Mouse (Mus musculus) G1E (cell line): ENCODE measurements around the gene Fam160a1. TPM values are rescaled to one million over a fixed set of nuclear protein-coding genes. Genes with fewer than 3 reads are reported as not detected.

Experiments used
- ATAC-seq: 2 replicates; pipeline ENCODE4 v1.8.0; 2016; ENCODE audit warnings: mild to moderate bottlenecking; ENCODE audit not compliant: insufficient number of reproducible peaks, poor library complexity, low FRiP score, severe bottlenecking; ENCODE audit errors: extremely low read depth
- DNase-seq: peaks from one replicate; pipeline ENCODE4 v3.0.0; 2012; ENCODE audit warnings: low spot score
- H3K27me3 ChIP-seq: 2 replicates; pipeline ENCODE4 v1.6.1; 2012; ENCODE audit warnings: mild to moderate bottlenecking, low read length, inconsistent platforms; ENCODE audit not compliant: insufficient read depth
- H3K36me3 ChIP-seq: replicated peaks from 2 replicates; pipeline ENCODE3; 2012; ENCODE audit warnings: mild to moderate bottlenecking, inconsistent platforms
- H3K4me1 ChIP-seq: 2 replicates; pipeline ENCODE4 v1.6.1; 2012; ENCODE audit warnings: low read depth, low read length, inconsistent platforms, mixed read lengths; ENCODE audit not compliant: insufficient read depth
- H3K4me3 ChIP-seq: 2 replicates; pipeline ENCODE4 v1.5.1; 2012; ENCODE audit warnings: low read depth, mild to moderate bottlenecking, inconsistent platforms, low read length, moderate library complexity, mixed read lengths
- H3K9me3 ChIP-seq: replicated peaks from 2 replicates; pipeline ENCODE4 v1.6.1; 2012; ENCODE audit warnings: inconsistent platforms
- CTCF ChIP-seq: IDR thresholded peaks from 2 replicates; pipeline ENCODE4 v1.5.1; 2012; ENCODE audit warnings: low read depth, low read length, inconsistent platforms, mixed read lengths
- GATA1 ChIP-seq: IDR thresholded peaks from 2 replicates; pipeline ENCODE4 v1.6.1; 2012; ENCODE audit warnings: borderline replicate concordance, low read length, inconsistent platforms, mixed read lengths
- GATA2 ChIP-seq: IDR thresholded peaks from 2 replicates; pipeline ENCODE4 v1.6.1; 2012; ENCODE audit warnings: low read depth, low read length, inconsistent platforms, borderline replicate concordance
- POLR2AphosphoS5 ChIP-seq: IDR thresholded peaks from 2 replicates; pipeline ENCODE4 v1.6.1; 2012; ENCODE audit warnings: low read depth, low read length, inconsistent platforms; ENCODE audit not compliant: insufficient replicate concordance
- TAL1 ChIP-seq: conservative IDR thresholded peaks from 2 replicates; pipeline ENCODE4 v1.6.1; 2012; ENCODE audit warnings: low read depth, low read length, inconsistent platforms, mixed read lengths
- polyA plus RNA-seq: library from polyadenylated mRNA; stranded (reverse); fragments of >175 nt; gene quantifications from 2 replicates; pipeline ENCODE4 v1.2.3, GENCODE M21; 2012
- total RNA-seq, 2 experiments: library from RNA; stranded (forward) in 1 of 2; stranded (reverse) in 1 of 2; fragments of 200-1000 nt in 1 of 2; fragments of >200 nt in 1 of 2; fragmentation: Nextera tagmentation in 1 of 2; gene quantifications; 2 replicates each; pipeline ENCODE4 v1.2.3; 2014 to 2017

The Fam160a1 gene
- total and polyA plus RNA-seq, 3 experiments = 0.16 TPM; not detected in 2

DNA sequence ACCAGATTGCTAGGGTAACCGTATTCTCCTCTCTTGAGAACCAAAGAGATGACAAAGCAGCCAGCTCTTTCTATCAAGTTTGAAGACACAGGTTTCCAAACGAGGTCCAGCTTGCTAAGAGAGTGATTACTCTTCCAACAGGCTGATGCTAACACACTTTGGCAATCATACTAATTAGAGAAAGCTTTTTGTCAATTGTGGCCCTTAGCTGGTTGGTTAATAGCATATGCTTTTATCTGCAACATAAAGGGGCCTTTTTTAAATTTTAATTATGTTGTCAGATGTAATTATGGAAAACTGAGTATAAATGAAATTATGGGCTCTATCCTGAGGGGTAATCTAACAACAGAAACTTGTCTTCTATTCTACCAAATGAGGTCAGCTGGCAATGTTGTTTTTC, 89.9 kb downstream of the Fam160a1 start:
- no peaks in the 10 kb centered on the region for H3K4me1 ChIP-seq
- peaks cover 8% of the 10 kb centered on the region; the same call in 1 of the 2 replicates for H3K27me3 ChIP-seq
- H3K9me3 ChIP-seq = no peaks in the 10 kb centered on the region
- H3K36me3 ChIP-seq = no peaks in the 10 kb centered on the region
- DNase-seq = no peak
- TF ChIP-seq GATA1 (no peak), TAL1 (no peak), POLR2AphosphoS5 (no peak), GATA2 (no peak), CTCF (no peak)
- no peak for ATAC-seq
- H3K4me3 ChIP-seq = no peak overlapping the region

DNA sequence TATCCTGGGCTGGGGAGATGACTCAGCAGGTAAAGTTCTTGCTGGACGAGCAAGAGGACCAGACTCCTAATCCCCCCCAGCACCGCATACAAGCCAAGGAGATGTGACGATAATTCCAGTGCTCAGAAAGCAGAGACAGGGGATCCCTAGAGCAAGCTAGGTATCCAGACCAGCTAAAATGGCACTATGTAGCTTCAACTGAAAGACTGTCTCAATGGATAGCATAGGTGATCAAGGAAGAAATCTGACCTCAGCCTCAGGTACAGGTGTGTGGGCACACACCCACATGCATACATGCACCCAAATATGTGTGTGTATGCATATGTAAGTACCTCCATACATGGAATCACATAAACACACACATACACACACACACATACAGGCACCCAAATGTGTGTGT, 91.1 kb downstream of the Fam160a1 start:
- TF ChIP-seq GATA1 (no peak), GATA2 (no peak), POLR2AphosphoS5 (no peak), TAL1 (no peak), CTCF (no peak)
- ATAC-seq (no peak), DNase-seq (no peak)
- Histone ChIP-seq H3K9me3 (no peaks in the 10 kb centered on the region), H3K4me1 (no peaks in the 10 kb centered on the region), H3K27me3 (peaks cover 9% of the 10 kb centered on the region; the same call in 1 of the 2 replicates), H3K36me3 (no peaks in the 10 kb centered on the region), H3K4me3 (no peak overlapping the region)

DNA sequence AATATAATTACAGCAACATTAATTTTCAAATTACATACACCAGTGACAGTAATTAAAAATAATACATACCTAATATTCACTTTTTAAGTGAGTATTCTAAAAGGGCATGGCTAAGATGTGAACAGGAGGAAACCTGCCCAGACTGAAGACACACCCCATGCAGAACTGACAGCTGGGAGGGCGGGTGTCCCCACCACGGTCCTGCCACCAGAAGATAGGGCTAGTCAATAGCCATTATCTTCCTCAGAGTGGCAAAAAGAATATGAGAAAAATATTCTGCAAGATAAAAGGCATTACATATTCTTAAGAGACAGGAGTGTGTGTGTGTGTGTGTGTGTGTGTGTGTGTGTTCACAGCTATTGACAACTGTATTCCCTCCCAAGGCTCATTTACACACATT, 92.0 kb downstream of the Fam160a1 start:
- Histone ChIP-seq H3K4me3 (no peak overlapping the region), H3K27me3 (peaks cover 6% of the 10 kb centered on the region; the same call in 1 of the 2 replicates), H3K9me3 (no peaks in the 10 kb centered on the region), H3K36me3 (no peaks in the 10 kb centered on the region), H3K4me1 (no peaks in the 10 kb centered on the region)
- DNase-seq (no peak), ATAC-seq (no peak)
- no peak for TF ChIP-seq CTCF
- no peak for TF ChIP-seq POLR2AphosphoS5
- TF ChIP-seq TAL1 = no peak
- no peak for TF ChIP-seq GATA1
- TF ChIP-seq GATA2 = no peak

DNA sequence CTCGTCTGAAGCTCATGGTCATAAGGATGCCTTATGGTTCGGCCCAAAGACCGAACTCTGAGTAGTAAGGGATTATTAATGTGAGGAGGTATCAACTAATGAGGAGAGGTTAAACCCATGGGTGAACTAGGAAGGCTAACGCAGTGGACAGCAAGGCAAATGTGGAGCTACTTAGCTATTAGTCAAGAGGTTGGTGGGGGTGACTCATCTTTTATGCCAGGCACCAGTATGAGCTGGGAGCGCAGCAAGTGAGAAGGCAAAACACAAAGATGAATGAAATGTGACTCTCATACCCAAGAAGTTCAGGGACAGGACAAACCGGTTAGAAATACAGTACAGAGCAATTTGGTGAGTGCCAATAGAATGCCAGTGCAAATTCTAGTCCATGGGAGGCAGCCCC, 94.5 kb downstream of the Fam160a1 start:
- no peak for ATAC-seq
- no peak for TF ChIP-seq TAL1
- TF ChIP-seq CTCF = no peak
- no peak for TF ChIP-seq POLR2AphosphoS5
- TF ChIP-seq GATA2 = no peak
- TF ChIP-seq GATA1 = no peak
- no peak for DNase-seq
- Histone ChIP-seq H3K4me1 (no peaks in the 10 kb centered on the region), H3K9me3 (no peaks in the 10 kb centered on the region), H3K4me3 (no peak overlapping the region), H3K27me3 (peaks cover 9% of the 10 kb centered on the region), H3K36me3 (no peaks in the 10 kb centered on the region)

DNA sequence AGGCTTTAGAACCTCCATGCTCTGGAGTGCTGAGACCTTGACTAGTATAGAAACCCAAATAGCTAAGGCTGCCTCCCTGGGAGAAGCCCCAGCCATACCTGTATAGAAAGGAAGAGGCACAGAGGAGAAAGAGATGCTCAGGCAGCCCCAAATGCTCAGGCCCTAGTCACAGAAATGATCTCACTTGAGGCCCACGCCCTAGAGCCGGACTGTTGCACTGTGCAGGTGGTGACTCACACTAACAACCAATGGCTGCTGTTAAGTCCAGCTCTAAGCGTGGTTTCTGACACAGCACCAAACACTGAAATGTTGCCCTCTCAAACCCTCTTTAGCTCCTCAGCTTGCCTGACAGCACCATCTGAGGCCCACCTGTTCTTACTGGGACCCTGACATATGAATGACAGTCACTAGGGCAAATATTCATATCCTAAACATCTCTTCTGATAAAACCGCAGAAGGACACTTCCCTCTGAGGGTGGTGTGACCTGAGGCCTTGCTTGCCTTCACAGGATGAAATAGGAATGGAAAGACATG, 101.3 kb downstream of the Fam160a1 start:
- no peak overlapping the region for H3K4me3 ChIP-seq
- H3K4me1 ChIP-seq = no peaks in the 10 kb centered on the region
- DNase-seq (no peak), ATAC-seq (no peak)
- H3K9me3 ChIP-seq = no peaks in the 10 kb centered on the region
- TF ChIP-seq GATA1 = no peak
- no peak for TF ChIP-seq POLR2AphosphoS5
- no peak for TF ChIP-seq GATA2
- TF ChIP-seq TAL1 = no peak
- no peak for TF ChIP-seq CTCF
- peaks cover 13% of the 10 kb centered on the region for H3K27me3 ChIP-seq
- no peaks in the 10 kb centered on the region for H3K36me3 ChIP-seq

DNA sequence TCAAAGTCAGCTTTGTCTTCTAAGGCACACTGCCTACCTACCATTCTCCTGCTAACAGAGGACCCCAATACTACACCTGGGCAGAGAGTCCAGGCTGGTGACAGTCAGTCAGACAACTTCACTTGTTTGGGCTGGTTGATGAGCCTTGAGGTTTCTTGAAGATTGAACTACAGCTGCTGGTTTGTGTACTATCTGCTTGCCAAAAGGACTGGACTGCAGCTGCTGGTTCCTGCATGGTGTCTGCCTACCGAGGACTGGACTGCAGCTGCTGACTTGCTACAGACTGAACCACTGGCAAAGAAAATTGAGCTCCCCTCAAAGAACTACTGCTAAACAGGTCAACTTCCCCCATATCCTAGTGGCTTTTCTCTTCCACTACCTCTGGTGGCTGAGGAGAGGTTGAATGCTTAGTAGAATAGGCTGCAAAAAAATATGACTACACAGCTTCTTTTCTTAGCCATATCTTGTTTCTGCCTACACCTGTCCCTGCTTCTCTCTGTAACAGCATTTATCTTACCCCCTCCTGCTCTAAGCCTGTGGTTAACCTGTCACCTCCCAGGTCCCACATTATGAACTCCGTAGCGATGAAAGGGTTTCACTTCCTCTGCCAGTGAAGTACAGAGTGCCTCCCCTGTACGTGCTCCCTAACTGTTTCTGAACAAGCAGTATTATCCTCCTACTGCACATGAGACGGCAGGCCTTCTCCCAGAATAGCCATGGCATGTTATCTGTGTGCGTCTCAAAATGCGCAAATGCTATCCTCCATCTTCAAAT, 103.0 kb downstream of the Fam160a1 start:
- DNase-seq (no peak), ATAC-seq (no peak)
- Histone ChIP-seq H3K4me3 (no peak overlapping the region), H3K9me3 (no peaks in the 10 kb centered on the region), H3K36me3 (no peaks in the 10 kb centered on the region), H3K27me3 (peaks cover 7% of the 10 kb centered on the region), H3K4me1 (no peaks in the 10 kb centered on the region)
- TF ChIP-seq GATA1 (no peak), POLR2AphosphoS5 (no peak), GATA2 (no peak), TAL1 (no peak), CTCF (no peak)
